Mouse (Mus musculus) adrenal gland, postnatal 36 days (tissue): ENCODE measurements around the gene Pnrc1. TPM values are rescaled to one million over a fixed set of nuclear protein-coding genes. Genes with fewer than 3 reads are reported as not detected.

Source experiments
- DNase-seq, 2 experiments: peaks; one replicate each; pipeline ENCODE4 v3.0.0; 2021; ENCODE audit warnings: mixed read lengths in 1 of 2
- total RNA-seq, 2 experiments: library from RNA; stranded (reverse); gene quantifications; 2 replicates each; pipeline ENCODE4 v1.2.3; 2021

The Pnrc1 gene
- total RNA-seq, 2 experiments from 2014 or later: 192 to 221 TPM

DNA sequence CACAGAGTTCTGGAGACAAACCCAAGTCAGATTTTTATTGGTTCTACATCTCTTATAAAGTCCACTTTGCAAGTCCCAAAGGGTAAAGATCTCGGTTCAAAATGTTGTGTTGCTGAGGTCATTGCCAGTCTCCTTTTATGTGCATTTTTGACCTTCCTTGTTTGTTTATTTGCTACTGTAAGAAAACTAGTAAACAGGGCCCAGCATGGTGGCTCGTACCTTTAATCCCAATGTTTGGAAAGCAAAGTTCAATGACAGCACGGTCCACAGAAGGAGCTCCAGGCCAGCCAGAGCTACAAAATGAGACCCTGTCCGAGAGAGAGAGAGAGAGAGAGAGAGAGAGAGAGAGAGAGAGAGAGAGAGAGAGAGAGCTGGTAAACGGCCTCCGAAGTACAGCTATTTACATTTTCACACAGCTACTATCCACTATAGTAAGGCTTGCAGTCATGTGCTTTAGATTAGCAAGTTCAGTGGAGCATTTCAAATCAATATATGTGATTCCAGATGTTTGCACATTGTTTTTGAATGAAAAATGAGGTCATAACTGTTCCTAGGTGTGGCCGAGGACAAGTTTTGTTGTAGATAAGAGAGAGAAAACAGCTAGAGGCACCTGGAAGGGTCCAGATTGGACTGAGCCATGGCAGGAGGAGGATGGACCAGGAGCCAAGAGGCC, 65.8 kb downstream of the Pnrc1 start:
- no peak for DNase-seq

GRCm38 (mm10) chr4:33221847-33222246, 68.1 kb downstream of the Pnrc1 start:
- no peak for DNase-seq

GRCm38 (mm10) chr4:33208881-33209841, 80.8 kb downstream of the Pnrc1 start, which contains the start of gene Srsf12:
Gene Srsf12 (plus strand): TSS chr4:33208991.
- peak; percentile 30 to 35 for DNase-seq

GRCm38 (mm10) chr4:33207551-33207950, 82.4 kb downstream of the Pnrc1 start:
- no peak for DNase-seq

DNA sequence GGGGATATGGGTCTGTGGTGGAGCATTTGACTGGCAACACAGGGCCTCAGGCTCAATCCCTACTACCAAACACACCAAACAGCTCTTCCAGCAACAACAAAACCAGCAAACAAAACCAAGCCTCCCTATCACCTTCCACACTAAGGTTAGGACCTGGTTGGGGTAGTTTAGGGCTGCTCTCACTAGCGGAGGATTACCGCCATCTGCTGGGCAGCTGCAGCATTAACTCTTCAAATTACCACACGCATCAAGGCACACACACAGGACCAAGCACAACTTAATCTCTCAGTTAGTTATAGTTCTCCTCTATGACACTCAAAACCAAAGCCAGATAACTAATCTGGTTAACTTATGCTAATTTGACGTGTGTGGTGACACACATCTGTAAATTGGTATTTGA, 85.3 kb downstream of the Pnrc1 start:
- peak; percentile 61 to 76 for DNase-seq

- no peak for DNase-seq
Observed at GRCm38 (mm10) chr4:33198117-33198516, 91.8 kb downstream of the Pnrc1 start.

Other genes starting within 250 kb of the Pnrc1 start
- gene Gabrr2, start 227.2 kb downstream of the Pnrc1 start, total RNA-seq: under 1 TPM; 0.20 to 0.26 TPM
- under 1 TPM in 1 of 2 experiments, not detected in 1; 0.13 TPM for gene Gabrr1, start 157.6 kb downstream of the Pnrc1 start, total RNA-seq
- gene Pm20d2, start 100.4 kb downstream of the Pnrc1 start, total RNA-seq: 10 to 100 TPM; 17.9 to 63.5 TPM
- gene Srsf12, start 81.2 kb downstream of the Pnrc1 start, total RNA-seq: 1 to 10 TPM in 1 of 2 experiments, under 1 TPM in 1; 0.76 to 1.2 TPM
- gene Rngtt, start 20.1 kb upstream of the Pnrc1 start, total RNA-seq: 10 to 100 TPM; 29.6 to 43.7 TPM